Mouse (Mus musculus) urinary bladder, postnatal 0 days (tissue): ENCODE data around the gene Gm4131. TPM values are rescaled to one million over a fixed set of nuclear protein-coding genes. Genes with fewer than 3 reads are reported as not detected.

Experiments used
- polyA plus RNA-seq: library from polyadenylated mRNA; unstranded; fragments of >200 nt; fragmentation: Nextera tagmentation; extraction: Ambion mirVana; gene quantifications from 2 replicates; pipeline ENCODE4 v1.2.1, GENCODE M21; 2015

Gene Gm4131
- polyA plus RNA-seq = not detected in 2 replicates

GRCm38 (mm10) chr14:62566821-62567220 is at the start of gene Gm4131:
Gm4131 (minus strand) TSS chr14:62566921.

GRCm38 (mm10) chr14:62555309-62555829 is 11.4 kb downstream of the Gm4131 start, which contains the start of gene Fam124a:
Fam124a (plus strand) TSS chr14:62555737.

GRCm38 (mm10) chr14:62456239-62456747 is 110.4 kb downstream of the Gm4131 start, which contains the start of gene Gucy1b2:
Gucy1b2 (minus strand) TSS chr14:62456289.

Other genes starting within 250 kb of the Gm4131 start
- gene Gucy1b2, start 110.6 kb downstream of the Gm4131 start, polyA plus RNA-seq = 0.06 TPM in 1 of 2 replicates, not detected in the other
- gene Fam124a, start 11.2 kb downstream of the Gm4131 start, polyA plus RNA-seq = 16.6 and 20.3 TPM in 2 replicates
- gene Serpine3, start 96.7 kb upstream of the Gm4131 start, polyA plus RNA-seq = not detected in 2 replicates
- gene Ints6, start 194.2 kb upstream of the Gm4131 start, polyA plus RNA-seq = 7.5 and 9.2 TPM in 2 replicates